Mouse (Mus musculus) megakaryocyte, embryonic 14.5 days (primary cell): ENCODE results near the gene Opalin.

Source experiments
- FLI1 ChIP-seq: IDR thresholded peaks from 2 replicates; pipeline ENCODE4 v1.6.1; 2012; ENCODE audit warnings: low read length, inconsistent platforms, mixed read lengths
- GATA1 ChIP-seq: IDR thresholded peaks from 3 replicates; pipeline ENCODE4 v1.6.1; 2012; ENCODE audit warnings: mixed read lengths, low read length, inconsistent platforms, borderline replicate concordance

- TF ChIP-seq GATA1: no peak
- TF ChIP-seq FLI1: no peak
These were observed 46.1 kb upstream of the Opalin start for GRCm38 (mm10) chr19:41123009-41123408.
